Mouse (Mus musculus): ENCODE results near the gene Rbbp4. TPM values are rescaled to one million over a fixed set of nuclear protein-coding genes. Genes with fewer than 3 reads are reported as not detected.

Gene Rbbp4
- total RNA-seq, 2 experiments from 2014 or later: 36.0 to 47.3 TPM

DNA sequence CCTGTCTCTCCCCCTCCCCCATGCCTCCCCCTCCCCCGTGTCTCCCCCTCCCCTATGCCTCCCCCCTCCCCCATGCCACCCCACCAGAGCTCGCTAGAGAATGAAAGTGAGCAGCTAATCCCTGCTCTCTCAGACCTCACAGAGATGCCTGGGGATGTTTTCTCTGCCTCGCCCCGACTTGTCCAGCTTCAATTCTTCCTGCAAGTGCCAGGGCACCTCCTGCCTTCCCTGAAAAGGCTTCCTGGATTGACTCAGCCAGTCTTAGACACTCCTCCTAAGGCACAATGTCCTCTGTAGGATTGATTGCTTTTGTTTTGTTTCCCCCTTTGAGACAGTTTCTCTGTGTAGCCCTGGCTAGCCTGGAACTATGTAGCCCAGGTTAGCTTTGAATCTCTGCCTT is 74.0 kb downstream of the Rbbp4 start, which contains the start of gene C77080:
Gene C77080 (minus strand): TSS at position 209 of the 400 bp plus-strand sequence.
- DNase-seq: no peak
- intact Hi-C loops (cut with DNase I): no loop called here

DNA sequence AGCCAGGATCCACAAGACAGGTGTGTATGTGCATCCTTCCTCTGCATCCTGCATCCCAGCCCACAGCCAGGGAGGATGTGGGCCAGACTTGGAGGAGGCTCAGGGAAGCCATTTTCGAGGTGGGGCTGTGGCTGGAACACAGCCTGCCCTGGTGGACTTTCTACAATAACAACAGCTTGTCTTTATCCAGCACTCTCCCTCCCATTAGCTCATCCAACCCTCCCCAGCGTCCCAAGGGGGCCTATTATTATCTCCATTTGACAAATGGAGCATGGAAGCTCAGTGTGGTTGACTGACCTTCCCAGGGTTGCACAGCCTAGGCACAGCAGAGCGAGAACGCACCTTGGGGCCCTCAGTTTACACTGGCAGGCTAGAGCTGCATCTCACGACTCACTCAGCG is 74.5 kb downstream of the Rbbp4 start:
- no peak for DNase-seq
- intact Hi-C loops (cut with DNase I): no loop called here

DNA sequence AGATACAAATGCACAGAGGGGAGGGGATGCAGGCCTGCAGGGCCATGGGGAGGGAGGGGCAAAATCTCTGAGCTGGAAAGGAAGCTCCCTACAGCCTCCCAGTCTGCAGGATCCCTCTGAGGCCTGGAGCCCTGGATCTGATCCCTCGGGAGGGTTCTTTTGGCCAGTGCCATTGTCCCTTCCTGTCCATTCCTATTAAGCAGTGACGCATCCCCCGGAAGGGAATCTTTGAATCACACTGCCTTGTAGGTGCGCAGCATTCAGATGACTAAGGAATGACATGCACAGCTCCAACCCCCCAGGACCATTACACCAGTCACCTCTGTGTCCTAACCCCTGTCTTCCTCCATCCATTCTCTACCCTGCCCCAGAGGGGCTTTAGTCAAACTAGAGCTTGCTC is 76.1 kb downstream of the Rbbp4 start:
- intact Hi-C loops (cut with DNase I): no loop called here
- DNase-seq: no peak

Small RNAs within 50 kb of the gene (microRNA-seq; reads per million reads assigned to microRNA genes)
- gene Gm22994: 0 reads per million in 2 experiments

Other genes with a start within 250 kb of the Rbbp4 start
- gene Tmem54, start 229.8 kb downstream of the Rbbp4 start, total RNA-seq (2021): not detected
- not detected for gene Hpca, start 213.3 kb downstream of the Rbbp4 start, total RNA-seq (2021)
- 10 to 100 TPM; 68.2 to 86.2 TPM for gene Fndc5, start 198.4 kb downstream of the Rbbp4 start, total RNA-seq (2021)
- gene S100pbp, start 145.6 kb downstream of the Rbbp4 start, total RNA-seq (2021): 1 to 10 TPM; 3.3 to 5.1 TPM
- gene Yars, start 145.6 kb downstream of the Rbbp4 start, total RNA-seq (2021): 10 to 100 TPM; 38.0 to 39.8 TPM
- gene C77080, start 74.0 kb downstream of the Rbbp4 start, total RNA-seq (2021): 1 to 10 TPM; 1.7 to 1.9 TPM
- gene Sync, start 47.8 kb downstream of the Rbbp4 start, total RNA-seq (2021): 10 to 100 TPM; 38.3 to 44.9 TPM
- gene Zbtb8os, start 325 bp upstream of the Rbbp4 start, total RNA-seq (2021): 10 to 100 TPM; 23.3 to 24.2 TPM
- 1 to 10 TPM in 1 of 2 experiments, under 1 TPM in 1; 0.76 to 1.1 TPM for gene Zbtb8a, start 42.7 kb upstream of the Rbbp4 start, total RNA-seq (2021)
- gene Zbtb8b, start 105.5 kb upstream of the Rbbp4 start, total RNA-seq (2021): not detected
- 10 to 100 TPM; 28.7 to 35.8 TPM for gene Bsdc1, start 126.2 kb upstream of the Rbbp4 start, total RNA-seq (2021)
- not detected for gene Tssk3, start 155.7 kb upstream of the Rbbp4 start, total RNA-seq (2021)
- gene Fam229a, start 155.8 kb upstream of the Rbbp4 start, total RNA-seq (2021): not detected
- 1 to 10 TPM; 1.0 to 1.9 TPM for gene Marcksl1, start 178.2 kb upstream of the Rbbp4 start, total RNA-seq (2021)
- gene Hdac1, start 207.3 kb upstream of the Rbbp4 start, total RNA-seq (2021): 1 to 10 TPM; 9.0 to 9.9 TPM
- gene Lck, start 238.3 kb upstream of the Rbbp4 start, total RNA-seq (2021): 1 to 10 TPM in 1 of 2 experiments, not detected in 1; 6.2 TPM
- not detected for gene Fam167b, start 243.2 kb upstream of the Rbbp4 start, total RNA-seq (2021)

All from gastrocnemius, postnatal 36 days (tissue).